Mouse (Mus musculus) olfactory bulb, adult 2 months (tissue): Measurements from ENCODE around the gene Tmem214.

Experiments used
- CTCF ChIP-seq: fragments of 200-500 bp; IDR thresholded peaks from 2 replicates; pipeline ENCODE4 v1.5.1; 2012; ENCODE audit warnings: low read depth, mild to moderate bottlenecking, low read length, moderate library complexity; ENCODE audit not compliant: insufficient read depth
- POLR2A ChIP-seq: fragments of 200-500 bp; IDR thresholded peaks from 2 replicates; pipeline ENCODE4 v1.6.1; 2012; ENCODE audit warnings: mild to moderate bottlenecking, low read depth, low read length, moderate library complexity; ENCODE audit not compliant: insufficient read depth

- no peak for TF ChIP-seq POLR2A
- TF ChIP-seq CTCF: no peak
Measured at GRCm38 (mm10) chr5:30922581-30923041, 54.8 kb downstream of the Tmem214 start.
